Mouse (Mus musculus) right cerebral cortex, postnatal 10 days (tissue): ENCODE results near the gene Slc38a9.
A peak's percentile ranks its signal among the peaks of the same experiment; 100 is the strongest.
"Not testable (repeated sequence)": the region's sequence is repeated elsewhere in the genome, so short reads cannot be mapped to it uniquely, and the experiment has no call there.

Source experiments
- DNase-seq, 2 experiments: peaks; one replicate each; pipeline ENCODE4 v3.0.0; 2021; ENCODE audit warnings: low spot score in 2 of 2

Slc38a9 gene

GRCm38 (mm10) chr13:112683970-112684369 is 23.4 kb downstream of the Slc38a9 start:
- DNase-seq = no peak

DNA sequence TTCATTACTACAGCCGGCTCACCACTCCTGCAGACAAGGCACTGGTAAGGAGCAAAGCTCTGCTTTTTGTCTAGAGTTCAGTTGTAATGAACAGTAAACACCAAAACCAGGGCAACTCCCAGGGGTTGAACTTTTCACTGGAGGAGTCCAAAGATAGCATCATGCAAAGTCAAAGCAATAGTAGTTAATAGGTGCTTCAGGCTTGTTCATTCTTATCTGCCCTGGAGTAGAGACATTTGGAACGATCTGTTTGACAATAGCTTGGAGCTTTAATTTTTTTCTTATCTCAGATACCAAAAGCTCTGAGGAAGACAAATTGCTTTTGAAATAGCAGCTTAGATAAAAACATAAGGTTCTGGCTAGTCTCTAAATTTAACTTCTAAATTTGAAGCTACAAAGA is 25.6 kb downstream of the Slc38a9 start:
- DNase-seq = no peak

DNA sequence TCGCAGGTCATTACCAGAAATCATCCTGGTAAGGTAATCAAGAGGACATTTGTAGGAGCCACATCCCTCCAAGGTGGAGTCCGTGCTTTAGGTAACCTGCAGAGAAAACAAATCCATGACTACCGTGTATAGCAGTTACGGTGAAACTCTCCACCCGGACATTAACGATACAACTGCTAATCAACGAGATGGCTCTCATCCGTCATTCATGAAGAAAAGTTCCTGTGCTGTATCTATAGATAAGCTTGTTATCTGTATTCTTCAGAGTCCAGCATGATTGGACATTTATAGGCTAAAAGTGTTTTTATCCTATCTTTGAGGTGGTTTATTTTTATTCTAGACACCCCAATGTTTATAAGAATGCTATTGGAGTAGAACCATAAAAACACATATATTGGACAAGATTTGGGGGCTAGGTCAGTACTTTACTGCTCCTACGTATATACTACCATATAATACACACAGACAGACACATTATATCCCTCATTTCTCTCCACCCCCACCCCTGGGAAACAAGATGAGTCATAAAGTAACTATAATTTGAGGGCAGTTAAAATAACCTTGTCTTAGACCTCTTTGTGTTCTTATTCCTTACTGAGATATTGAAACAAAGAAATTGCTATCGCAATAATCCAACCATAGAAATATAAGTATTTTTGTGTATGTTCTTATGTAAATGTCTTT is 32.5 kb downstream of the Slc38a9 start:
- no peak for DNase-seq

GRCm38 (mm10) chr13:112695526-112696240 is 35.1 kb downstream of the Slc38a9 start:
- no peak for DNase-seq

DNA sequence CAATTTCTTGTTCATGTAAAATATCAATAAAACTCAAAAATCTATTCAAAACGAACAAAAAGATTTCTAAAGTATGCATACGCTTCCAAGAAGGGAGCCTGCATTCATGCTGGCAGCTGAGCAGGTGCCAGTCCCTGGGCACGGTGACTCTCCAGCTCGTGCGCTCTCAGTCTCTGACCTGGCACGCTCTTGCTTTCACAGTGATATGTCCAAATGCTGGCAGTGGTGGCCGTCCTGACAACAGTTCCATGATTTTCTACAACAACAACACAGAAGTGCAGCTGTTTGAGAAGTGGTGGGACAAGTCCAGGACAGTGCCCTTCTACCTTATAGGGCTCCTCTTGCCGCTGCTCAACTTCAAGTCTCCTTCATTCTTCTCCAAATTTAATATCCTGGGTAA is 40.7 kb downstream of the Slc38a9 start:
- no peak for DNase-seq

GRCm38 (mm10) chr13:112706351-112706750 is 45.8 kb downstream of the Slc38a9 start:
- DNase-seq = no peak

- DNase-seq = no peak
These were observed 59.7 kb downstream of the Slc38a9 start for GRCm38 (mm10) chr13:112720078-112720736.

DNA sequence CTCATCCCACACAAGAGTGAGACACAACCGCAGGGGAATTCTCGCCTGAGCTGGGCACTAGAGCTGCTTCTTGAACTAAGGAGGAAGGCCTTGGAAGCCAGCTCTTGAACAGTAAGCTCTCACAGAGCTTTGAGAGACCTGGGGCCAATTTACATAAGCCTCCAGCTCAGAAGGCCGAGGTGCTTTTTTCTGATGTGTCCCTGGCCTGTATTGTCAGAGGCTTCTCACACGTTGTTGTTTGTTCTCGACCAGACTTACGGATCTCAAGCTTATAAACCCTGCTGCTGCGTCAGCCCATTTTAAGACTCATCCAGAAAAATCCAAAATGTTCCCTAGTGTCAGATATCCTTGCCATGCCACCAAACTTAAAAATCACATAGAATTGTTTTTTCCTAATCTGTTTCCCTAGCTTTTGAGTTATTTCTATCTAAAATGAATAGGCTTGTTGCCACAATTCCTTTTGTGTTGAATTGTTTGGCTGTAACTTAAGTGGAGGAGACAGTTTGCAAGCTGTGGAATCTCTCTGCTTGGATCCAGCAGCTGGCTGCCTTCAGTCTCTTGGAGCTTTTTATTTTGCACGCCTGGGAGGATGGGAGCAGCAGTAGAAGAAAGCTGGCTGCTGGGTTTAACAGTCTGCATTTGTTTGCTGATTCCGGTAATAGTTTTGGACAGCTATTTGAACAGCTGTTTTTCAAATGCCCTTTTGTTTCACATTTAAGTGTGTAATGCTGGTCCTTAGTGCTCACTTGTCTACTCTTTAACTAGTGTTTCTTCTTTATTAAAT is 61.6 kb downstream of the Slc38a9 start:
- peak; percentile 61 to 72 for DNase-seq

- not testable (repeated sequence) for DNase-seq
These were observed 63.7 kb downstream of the Slc38a9 start for GRCm38 (mm10) chr13:112724260-112724659.

GRCm38 (mm10) chr13:112726002-112726401 is 65.5 kb downstream of the Slc38a9 start:
- DNase-seq = no peak

DNA sequence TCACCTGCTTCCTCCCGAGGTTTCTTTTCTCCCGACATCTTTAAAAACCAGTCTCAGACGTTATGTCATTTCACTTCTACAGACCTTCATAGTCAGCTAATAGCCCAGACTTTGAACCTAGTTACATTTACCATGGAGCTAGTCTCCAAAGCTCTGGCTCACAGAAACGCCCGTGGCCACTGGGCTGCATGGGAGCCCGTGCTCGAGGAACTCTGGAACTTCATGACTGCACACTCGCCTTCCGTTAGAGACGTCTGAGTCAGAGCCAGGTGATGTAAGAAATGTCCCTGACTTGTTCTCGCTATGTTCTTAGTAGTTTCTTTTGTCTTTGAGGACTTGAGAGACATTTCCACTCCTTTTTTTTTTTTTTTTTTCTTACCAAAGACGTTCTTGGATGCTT is 72.8 kb downstream of the Slc38a9 start:
- no peak for DNase-seq

GRCm38 (mm10) chr13:112734906-112735713 is 74.6 kb downstream of the Slc38a9 start:
- DNase-seq = no peak

GRCm38 (mm10) chr13:112736407-112736806 is 75.9 kb downstream of the Slc38a9 start:
- no peak for DNase-seq

DNA sequence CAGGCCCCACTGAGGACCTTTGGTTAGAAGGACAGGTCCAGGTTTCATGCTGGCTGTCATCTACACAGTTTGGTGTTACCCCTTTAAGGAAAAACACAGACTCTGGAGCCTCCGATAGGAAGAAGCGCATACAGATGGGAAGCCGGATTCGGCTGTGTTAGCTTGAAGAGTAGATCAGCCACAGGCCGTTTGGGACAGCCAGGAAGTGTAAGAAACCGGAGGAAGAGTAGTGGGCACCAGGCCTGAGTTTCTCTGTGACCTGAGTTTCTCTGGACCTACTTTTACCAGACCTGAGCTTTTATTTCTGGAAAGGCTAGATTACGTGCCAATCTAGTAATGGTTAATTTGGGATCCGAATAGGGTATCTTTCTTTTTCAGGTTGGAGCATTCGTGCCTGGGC is 76.6 kb downstream of the Slc38a9 start:
- no peak for DNase-seq

- no peak for DNase-seq
These were observed 77.5 kb downstream of the Slc38a9 start for GRCm38 (mm10) chr13:112738005-112738404.

DNA sequence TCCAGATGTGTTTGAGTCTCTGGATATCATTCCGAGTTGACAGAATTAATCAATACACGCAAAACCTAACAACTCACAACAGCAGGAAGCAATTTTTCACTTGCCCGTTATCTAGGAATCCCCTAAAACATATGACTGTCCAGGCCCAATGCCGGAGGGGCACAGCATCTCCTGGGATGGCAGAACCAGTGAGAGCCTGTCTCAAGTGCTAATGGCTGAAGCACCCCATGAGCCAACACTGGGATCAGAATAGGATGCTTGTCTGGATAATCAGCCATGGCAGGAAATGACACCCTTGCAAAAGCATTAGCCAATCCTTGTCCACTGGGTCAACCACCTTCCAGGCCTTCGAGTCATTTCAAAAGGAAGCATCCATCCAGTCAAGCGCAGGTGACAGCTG is 79.5 kb downstream of the Slc38a9 start:
- no peak for DNase-seq

- DNase-seq = no peak
These were observed 81.7 kb downstream of the Slc38a9 start for GRCm38 (mm10) chr13:112742076-112742830.

GRCm38 (mm10) chr13:112743647-112744046 is 83.1 kb downstream of the Slc38a9 start:
- DNase-seq = no peak

DNA sequence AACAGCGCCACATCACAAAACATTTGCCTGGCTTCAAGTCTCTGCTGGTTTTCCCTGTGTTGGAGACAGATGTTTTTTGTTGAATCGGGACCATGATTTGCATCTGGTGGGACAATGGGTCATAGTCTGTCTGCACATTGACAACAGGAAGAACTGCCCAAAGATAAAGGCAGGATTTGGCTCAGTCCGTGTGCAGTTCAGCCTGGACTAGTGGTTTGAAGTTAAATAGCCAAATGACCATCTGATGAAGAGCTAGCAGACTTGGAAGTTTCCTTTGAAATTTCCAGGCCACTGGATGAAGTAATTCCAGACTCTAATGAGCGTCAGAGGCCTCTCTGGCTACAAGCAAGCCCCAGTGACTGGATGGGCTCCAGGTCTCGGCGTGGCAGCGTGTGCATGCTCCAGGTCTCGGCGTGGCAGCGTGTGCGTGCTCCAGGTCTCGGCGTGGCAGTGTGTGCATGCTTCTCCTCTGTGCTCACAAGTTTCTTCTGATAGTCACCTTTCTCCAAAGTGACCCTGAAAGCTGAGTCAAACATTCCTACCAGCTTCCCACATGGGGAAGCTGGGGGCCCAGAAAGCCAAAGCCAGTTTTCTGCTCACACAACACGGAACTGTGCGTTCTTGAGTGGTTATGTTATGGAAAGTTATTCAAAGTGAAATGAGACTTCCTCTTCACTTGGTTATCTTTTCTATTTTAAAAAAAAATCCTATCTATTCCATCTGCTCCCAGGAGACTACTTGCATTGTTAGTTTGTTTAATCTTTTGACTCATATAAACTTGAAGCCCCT is 83.7 kb downstream of the Slc38a9 start:
- no peak for DNase-seq
